Mouse (Mus musculus): ENCODE data around the gene Disp1. TPM values are rescaled to one million over a fixed set of nuclear protein-coding genes. Genes with fewer than 3 reads are reported as not detected.

The Disp1 gene
- polyA plus RNA-seq, 1 experiment: 0.44 TPM

DNA sequence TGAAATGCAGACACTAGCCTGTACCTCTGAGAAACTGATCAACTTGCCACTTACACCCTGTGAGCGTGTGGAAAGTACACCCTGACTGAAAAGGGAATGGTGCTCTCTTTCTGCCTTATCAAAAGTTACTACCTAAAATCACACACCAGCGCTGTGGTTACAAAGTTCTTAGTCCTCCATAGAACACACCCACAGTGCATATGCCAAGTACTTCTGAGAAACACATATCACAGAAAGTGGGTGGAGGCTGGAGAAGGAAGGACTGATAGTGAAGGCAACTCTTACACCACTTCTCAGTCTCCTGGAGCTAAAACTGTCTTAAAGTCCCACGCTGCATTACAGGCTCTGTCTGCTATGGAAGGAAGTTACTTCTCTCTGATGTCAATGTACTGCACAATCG, 86.9 kb downstream of the Disp1 start:
- Histone ChIP-seq H3K27me3 (ENCODE audit: control insufficient read depth) (no peaks in the 10 kb centered on the region), H3K4me3 (replicated peaks) (no peak overlapping the region), H3K4me1 (ENCODE audit: control insufficient read depth) (peaks cover 17% of the 10 kb centered on the region), H3K9me3 (ENCODE audit: control insufficient read depth, low read length) (no peaks in the 10 kb centered on the region), H3K36me3 (ENCODE audit: control insufficient read depth) (peaks cover 4% of the 10 kb centered on the region)
- no peak for TF ChIP-seq TAL1 (IDR thresholded peaks at IDR 0.05; ENCODE audit: low read length)
- no peak for TF ChIP-seq GATA1 (IDR thresholded peaks at IDR 0.05; ENCODE audit: low read length)

GRCm38 (mm10) chr1:183133440-183133839, 87.9 kb downstream of the Disp1 start:
- Histone ChIP-seq H3K4me1 (ENCODE audit: control insufficient read depth) (peaks cover 17% of the 10 kb centered on the region), H3K27me3 (ENCODE audit: control insufficient read depth) (no peaks in the 10 kb centered on the region), H3K36me3 (ENCODE audit: control insufficient read depth) (peaks cover 4% of the 10 kb centered on the region), H3K4me3 (replicated peaks) (no peak overlapping the region), H3K9me3 (ENCODE audit: control insufficient read depth, low read length) (no peaks in the 10 kb centered on the region)
- no peak for TF ChIP-seq TAL1 (IDR thresholded peaks at IDR 0.05; ENCODE audit: low read length)
- TF ChIP-seq GATA1 (IDR thresholded peaks at IDR 0.05; ENCODE audit: low read length): no peak

GRCm38 (mm10) chr1:183127246-183127645, 94.1 kb downstream of the Disp1 start:
- no peaks in the 10 kb centered on the region for H3K4me1 ChIP-seq (ENCODE audit: control insufficient read depth)
- H3K27me3 ChIP-seq (ENCODE audit: control insufficient read depth): no peaks in the 10 kb centered on the region
- no peak overlapping the region for H3K4me3 ChIP-seq (replicated peaks)
- H3K36me3 ChIP-seq (ENCODE audit: control insufficient read depth): no peaks in the 10 kb centered on the region
- no peaks in the 10 kb centered on the region for H3K9me3 ChIP-seq (ENCODE audit: control insufficient read depth, low read length)
- TF ChIP-seq GATA1 (IDR thresholded peaks at IDR 0.05; ENCODE audit: low read length) (no peak), TAL1 (IDR thresholded peaks at IDR 0.05; ENCODE audit: low read length) (no peak)

- H3K36me3 ChIP-seq (ENCODE audit: control insufficient read depth): no peaks in the 10 kb centered on the region
- TF ChIP-seq GATA1 (IDR thresholded peaks at IDR 0.05; ENCODE audit: low read length) (no peak), TAL1 (IDR thresholded peaks at IDR 0.05; ENCODE audit: low read length) (no peak)
- no peaks in the 10 kb centered on the region for H3K9me3 ChIP-seq (ENCODE audit: control insufficient read depth, low read length)
- no peaks in the 10 kb centered on the region for H3K27me3 ChIP-seq (ENCODE audit: control insufficient read depth)
- no peaks in the 10 kb centered on the region for H3K4me1 ChIP-seq (ENCODE audit: control insufficient read depth)
- no peak overlapping the region for H3K4me3 ChIP-seq (replicated peaks)
Observed at GRCm38 (mm10) chr1:183123725-183124124, 97.6 kb downstream of the Disp1 start.

DNA sequence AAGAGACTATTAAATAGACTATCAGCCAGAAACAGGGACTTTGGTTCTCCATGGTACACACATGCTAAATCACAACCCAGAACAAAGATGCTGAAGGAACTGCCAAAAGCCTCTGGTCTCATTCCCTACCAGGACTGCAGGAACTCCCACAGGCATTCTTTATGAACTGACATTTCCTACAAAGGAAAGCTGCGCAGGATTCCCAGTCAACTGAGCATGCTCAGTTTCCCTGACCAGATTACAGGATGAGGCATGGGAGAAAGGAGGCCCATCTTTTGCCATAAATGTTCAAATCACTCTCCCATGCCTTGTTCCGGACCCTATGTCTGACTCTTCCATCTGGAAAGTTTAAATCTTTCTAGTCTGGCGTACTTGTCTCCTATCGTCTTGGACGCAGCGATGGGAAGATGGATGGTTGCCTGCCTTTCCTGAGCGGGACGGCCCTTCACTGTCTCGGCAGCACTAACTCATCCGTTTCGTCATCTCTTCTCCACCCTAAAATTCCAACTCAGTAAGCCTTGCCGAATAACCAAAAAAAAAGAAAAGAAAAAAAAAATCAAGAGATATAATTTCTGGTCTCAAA, 100.9 kb downstream of the Disp1 start:
- no peak overlapping the region for H3K4me3 ChIP-seq (replicated peaks)
- TF ChIP-seq TAL1 (IDR thresholded peaks at IDR 0.05; ENCODE audit: low read length): no peak
- no peak for TF ChIP-seq GATA1 (IDR thresholded peaks at IDR 0.05; ENCODE audit: low read length)
- H3K9me3 ChIP-seq (ENCODE audit: control insufficient read depth, low read length): no peaks in the 10 kb centered on the region
- no peaks in the 10 kb centered on the region for H3K27me3 ChIP-seq (ENCODE audit: control insufficient read depth)
- no peaks in the 10 kb centered on the region for H3K36me3 ChIP-seq (ENCODE audit: control insufficient read depth)
- no peaks in the 10 kb centered on the region for H3K4me1 ChIP-seq (ENCODE audit: control insufficient read depth)

GRCm38 (mm10) chr1:183117827-183118825, 103.2 kb downstream of the Disp1 start:
- Histone ChIP-seq H3K4me3 (replicated peaks) (no peak overlapping the region), H3K36me3 (ENCODE audit: control insufficient read depth) (no peaks in the 10 kb centered on the region), H3K27me3 (ENCODE audit: control insufficient read depth) (no peaks in the 10 kb centered on the region), H3K4me1 (ENCODE audit: control insufficient read depth) (no peaks in the 10 kb centered on the region), H3K9me3 (ENCODE audit: control insufficient read depth, low read length) (no peaks in the 10 kb centered on the region)
- TF ChIP-seq GATA1 (IDR thresholded peaks at IDR 0.05; ENCODE audit: low read length) (no peak), TAL1 (IDR thresholded peaks at IDR 0.05; ENCODE audit: low read length) (no peak)

- Histone ChIP-seq H3K4me1 (ENCODE audit: control insufficient read depth) (no peaks in the 10 kb centered on the region), H3K9me3 (ENCODE audit: control insufficient read depth, low read length) (no peaks in the 10 kb centered on the region), H3K27me3 (ENCODE audit: control insufficient read depth) (no peaks in the 10 kb centered on the region), H3K36me3 (ENCODE audit: control insufficient read depth) (no peaks in the 10 kb centered on the region), H3K4me3 (replicated peaks) (no peak overlapping the region)
- TF ChIP-seq GATA1 (IDR thresholded peaks at IDR 0.05; ENCODE audit: low read length): no peak
- no peak for TF ChIP-seq TAL1 (IDR thresholded peaks at IDR 0.05; ENCODE audit: low read length)
Observed at GRCm38 (mm10) chr1:183116946-183117826, 104.1 kb downstream of the Disp1 start.

- Histone ChIP-seq H3K4me1 (ENCODE audit: control insufficient read depth) (no peaks in the 10 kb centered on the region), H3K27me3 (ENCODE audit: control insufficient read depth) (no peaks in the 10 kb centered on the region), H3K9me3 (ENCODE audit: control insufficient read depth, low read length) (no peaks in the 10 kb centered on the region), H3K36me3 (ENCODE audit: control insufficient read depth) (no peaks in the 10 kb centered on the region), H3K4me3 (replicated peaks) (no peak overlapping the region)
- TF ChIP-seq GATA1 (IDR thresholded peaks at IDR 0.05; ENCODE audit: low read length) (no peak), TAL1 (IDR thresholded peaks at IDR 0.05; ENCODE audit: low read length) (no peak)
Observed at GRCm38 (mm10) chr1:183116441-183116840, 104.9 kb downstream of the Disp1 start.
